Mouse (Mus musculus) limb, embryonic 15.5 days (tissue): ENCODE results near the gene Cplx3. TPM values are rescaled to one million over a fixed set of nuclear protein-coding genes. Genes with fewer than 3 reads are reported as not detected.

Source experiments
- ATAC-seq: fragments of 200-750 bp; cut with Nextera tagmentation; 2 replicates; pipeline ENCODE4 v1.8.0; 2017; ENCODE audit warnings: low read depth, moderate TSS enrichment; ENCODE audit not compliant: insufficient number of reproducible peaks, low FRiP score, low TSS enrichment
- H3K27ac ChIP-seq: fragments of 300-500 bp; sonication (generic); 2 replicates; pipeline ENCODE4 v1.5.1; 2015; ENCODE audit warnings: moderate library complexity, mild to moderate bottlenecking, inconsistent platforms
- H3K27me3 ChIP-seq: fragments of 300-500 bp; sonication (generic); 2 replicates; pipeline ENCODE4 v1.6.1; 2015; ENCODE audit warnings: inconsistent platforms
- H3K36me3 ChIP-seq: fragments of 300-500 bp; sonication (generic); 2 replicates; pipeline ENCODE4 v1.6.1; 2015; ENCODE audit warnings: inconsistent platforms
- H3K4me1 ChIP-seq: fragments of 300-500 bp; sonication (generic); 2 replicates; pipeline ENCODE4 v1.6.1; 2015; ENCODE audit warnings: inconsistent platforms
- H3K4me2 ChIP-seq: fragments of 300-500 bp; sonication (generic); 2 replicates; pipeline ENCODE4 v1.6.1; 2015; ENCODE audit warnings: mild to moderate bottlenecking, inconsistent platforms
- H3K4me3 ChIP-seq: fragments of 300-500 bp; sonication (generic); 2 replicates; pipeline ENCODE4 v1.5.1; 2015; ENCODE audit warnings: mild to moderate bottlenecking, inconsistent platforms
- H3K9ac ChIP-seq: fragments of 300-500 bp; sonication (generic); 2 replicates; pipeline ENCODE4 v1.6.1; 2015; ENCODE audit warnings: inconsistent platforms
- H3K9me3 ChIP-seq: fragments of 300-500 bp; sonication (generic); 2 replicates; pipeline ENCODE4 v1.6.1; 2016; ENCODE audit warnings: inconsistent platforms
- WGBS: fragments of 180-500 bp; shearing (Covaris S2); methylation state at CpG from one replicate; pipeline ENCODE4 v1.1.7; 2015; 5-methylcytosine and 5-hydroxymethylcytosine counted together
- polyA plus RNA-seq: library from polyadenylated mRNA; unstranded; fragments of >200 nt; fragmentation: Nextera tagmentation; extraction: Ambion mirVana; gene quantifications from 2 replicates; pipeline ENCODE4 v1.2.1, GENCODE M21; 2015

Gene Cplx3
- polyA plus RNA-seq, 1 experiment from 2014 or later = not detected

DNA sequence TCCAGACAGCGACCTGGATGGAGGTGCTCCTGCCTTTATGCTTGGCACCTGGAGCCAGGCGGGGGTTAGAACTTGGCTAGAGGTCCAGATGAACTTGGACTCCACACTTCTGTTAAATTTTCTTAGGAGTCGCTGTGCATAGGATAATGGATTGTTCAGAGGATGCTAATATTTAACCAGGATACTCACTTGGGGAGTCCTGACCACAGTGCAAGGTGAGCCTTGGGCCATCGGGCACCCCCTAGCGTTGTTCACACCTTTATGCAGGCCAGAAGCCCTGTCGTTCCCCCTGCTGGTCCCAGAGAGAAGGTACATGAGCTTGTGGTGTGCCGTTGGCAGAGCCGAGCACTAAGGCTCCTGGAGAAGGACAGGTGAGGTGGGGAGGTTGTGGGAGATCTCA lies 39.2 kb downstream of the Cplx3 start:
- Histone ChIP-seq H3K27ac (peak overlapping the region; percentile 83), H3K36me3 (peaks cover 34% of the 10 kb centered on the region), H3K4me2 (no peak overlapping the region), H3K27me3 (no peaks in the 10 kb centered on the region), H3K4me3 (no peak overlapping the region), H3K9me3 (no peaks in the 10 kb centered on the region), H3K9ac (no peak overlapping the region), H3K4me1 (peaks cover 39% of the 10 kb centered on the region)
- no peak for ATAC-seq
- WGBS = 46% methylated on average over 8 of the region's 8 CpGs

DNA sequence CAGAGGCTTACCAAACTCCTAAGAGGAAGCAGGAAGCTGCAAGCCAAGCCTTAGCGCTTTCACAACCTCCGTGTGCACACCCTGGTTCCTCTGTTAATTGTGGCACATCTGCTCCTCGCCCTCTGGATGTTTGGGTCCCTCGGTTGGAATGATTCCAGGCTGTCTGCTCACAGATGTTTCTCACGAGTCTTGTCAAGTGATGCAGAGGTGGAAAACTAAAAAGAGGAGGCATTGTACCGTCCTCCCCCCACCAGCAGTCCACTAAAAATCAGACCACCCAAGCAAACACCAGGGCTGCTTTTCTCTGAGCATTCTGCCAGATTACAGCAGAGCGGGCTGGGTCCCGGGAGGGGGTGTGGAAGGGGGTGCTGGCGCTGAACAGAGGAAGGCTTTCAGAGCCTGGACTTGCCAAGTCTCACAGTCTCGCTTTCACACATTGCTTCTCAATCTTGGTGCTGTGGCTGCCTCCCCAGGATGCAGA lies 40.3 kb downstream of the Cplx3 start:
- H3K27me3 ChIP-seq = no peaks in the 10 kb centered on the region
- peak overlapping the region; percentile 83 for H3K27ac ChIP-seq
- WGBS = 19% methylated on average over 10 of the region's 10 CpGs
- peaks cover 26% of the 10 kb centered on the region for H3K36me3 ChIP-seq
- no peak overlapping the region for H3K4me3 ChIP-seq
- H3K9me3 ChIP-seq = no peaks in the 10 kb centered on the region
- H3K4me1 ChIP-seq = peaks cover 47% of the 10 kb centered on the region
- no peak overlapping the region for H3K9ac ChIP-seq
- ATAC-seq = peak; percentile 67
- H3K4me2 ChIP-seq = 0 out of 2 replicates have a peak overlapping the region, but pooled peaks have one; percentile 24

- 83% methylated on average over 6 of the region's 6 CpGs for WGBS
- no peak overlapping the region for H3K9ac ChIP-seq
- no peaks in the 10 kb centered on the region for H3K27me3 ChIP-seq
- H3K4me1 ChIP-seq = peaks cover 52% of the 10 kb centered on the region
- H3K27ac ChIP-seq = no peak overlapping the region
- H3K4me2 ChIP-seq = no peak overlapping the region
- H3K4me3 ChIP-seq = no peak overlapping the region
- ATAC-seq = no peak
- H3K36me3 ChIP-seq = peaks cover 17% of the 10 kb centered on the region
- H3K9me3 ChIP-seq = no peaks in the 10 kb centered on the region
These were observed 41.5 kb downstream of the Cplx3 start for GRCm38 (mm10) chr9:57564609-57565008.

- H3K4me2 ChIP-seq = 0 out of 2 replicates have a peak overlapping the region, but pooled peaks have one; percentile 2
- H3K9me3 ChIP-seq = no peaks in the 10 kb centered on the region
- no peak overlapping the region for H3K9ac ChIP-seq
- H3K27ac ChIP-seq = peak overlapping the region; percentile 70
- H3K4me1 ChIP-seq = peaks cover 49% of the 10 kb centered on the region
- no peaks in the 10 kb centered on the region for H3K27me3 ChIP-seq
- peaks cover under 1% of the 10 kb centered on the region; the same call in 1 of the 2 replicates for H3K36me3 ChIP-seq
- WGBS = 62% methylated on average over 4 of the region's 4 CpGs
- no peak for ATAC-seq
- no peak overlapping the region for H3K4me3 ChIP-seq
These were observed 43.1 kb downstream of the Cplx3 start for GRCm38 (mm10) chr9:57562896-57563372.

GRCm38 (mm10) chr9:57561711-57562099 lies 44.4 kb downstream of the Cplx3 start:
- ATAC-seq = no peak
- Histone ChIP-seq H3K4me3 (peak overlapping the region; percentile 71), H3K27me3 (no peaks in the 10 kb centered on the region), H3K4me2 (peak overlapping the region; percentile 86), H3K4me1 (peaks cover 41% of the 10 kb centered on the region), H3K27ac (peak overlapping the region; percentile 67), H3K9ac (no peak overlapping the region), H3K9me3 (no peaks in the 10 kb centered on the region), H3K36me3 (no peaks in the 10 kb centered on the region)
- 68% methylated on average over 13 of the region's 13 CpGs for WGBS

DNA sequence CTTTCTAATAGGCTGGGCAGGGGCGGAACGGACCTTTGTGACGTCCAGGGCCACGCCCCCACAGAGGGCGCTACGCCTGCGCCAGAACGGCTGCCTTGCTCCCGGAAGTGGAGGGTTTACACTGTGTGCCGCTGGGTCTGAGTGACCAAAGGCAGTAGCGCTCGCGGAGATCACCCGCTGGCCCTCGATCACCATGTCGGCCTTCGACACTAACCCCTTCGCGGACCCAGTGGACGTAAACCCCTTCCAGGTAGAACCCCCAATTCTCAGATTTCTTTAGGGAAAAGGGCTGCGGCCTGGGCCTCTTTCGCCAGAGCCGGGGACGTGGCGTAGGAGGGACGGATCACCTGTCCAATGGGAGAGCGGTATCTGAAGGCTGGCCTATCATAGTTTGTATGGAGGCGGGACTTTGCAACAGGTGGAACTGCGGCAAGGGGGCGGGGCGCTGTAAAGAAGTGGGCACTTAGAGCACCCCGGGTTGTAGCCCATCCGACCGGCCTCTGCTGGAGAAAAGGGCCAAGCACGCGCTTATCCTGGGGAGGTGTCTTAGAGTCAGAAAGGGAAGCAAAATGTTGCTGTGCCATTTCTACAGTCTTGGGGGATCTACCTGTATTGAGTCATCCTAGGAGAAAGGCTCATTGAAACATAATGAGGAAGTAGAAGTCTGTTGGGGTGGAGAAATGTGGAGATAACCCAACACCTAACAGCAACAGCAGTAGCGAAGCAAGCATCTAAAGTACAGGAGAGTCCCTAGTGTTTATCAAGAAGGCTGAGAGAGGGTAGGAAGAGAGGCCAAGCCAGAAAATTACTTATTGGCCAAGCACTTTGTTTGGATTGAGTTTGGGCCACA lies 45.0 kb downstream of the Cplx3 start, which contains the start of gene Scamp2:
TSS of gene Scamp2 (plus strand) at position 83 of the 850 bp plus-strand sequence.
- peak within 1 kb of the TSS; percentile 86 for H3K4me2 ChIP-seq
- H3K4me1 ChIP-seq = peaks cover 35% of the 10 kb centered on the region
- peak; percentile 97 for ATAC-seq
- WGBS = under 1% methylated on average over 37 of the region's 37 CpGs
- H3K4me3 ChIP-seq = peak within 1 kb of the TSS; percentile 71
- peak within 1 kb of the TSS; percentile 74 for H3K27ac ChIP-seq
- H3K9ac ChIP-seq = peak within 1 kb of the TSS; percentile 70
- no peaks in the 10 kb centered on the region for H3K9me3 ChIP-seq
- no peaks in the 10 kb centered on the region for H3K27me3 ChIP-seq
- H3K36me3 ChIP-seq = no peaks in the 10 kb centered on the region

DNA sequence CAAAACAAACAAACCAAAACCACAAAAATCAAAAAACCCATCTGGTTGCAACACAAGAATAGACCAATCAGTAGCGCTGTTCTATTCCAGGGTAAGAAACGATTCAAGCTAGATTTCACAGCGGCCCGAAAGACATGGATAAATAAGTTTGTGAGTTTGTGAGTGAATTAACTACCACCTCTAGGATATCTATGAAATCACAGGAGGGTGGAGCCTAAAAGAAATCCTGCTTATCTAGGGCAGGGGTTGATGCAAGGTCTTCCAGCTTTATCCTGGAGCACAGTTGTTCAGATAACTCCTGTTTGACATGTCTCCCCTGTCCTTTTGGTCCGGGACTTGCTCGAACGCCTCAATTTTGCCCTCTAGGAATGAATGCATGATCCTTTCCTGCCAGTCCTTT lies 45.8 kb downstream of the Cplx3 start:
- Histone ChIP-seq H3K27ac (no peak overlapping the region; the same call in 1 of the 2 replicates), H3K27me3 (no peaks in the 10 kb centered on the region), H3K36me3 (no peaks in the 10 kb centered on the region), H3K9ac (peak overlapping the region; percentile 70; the same call in 1 of the 2 replicates), H3K4me2 (peak overlapping the region; percentile 86), H3K4me3 (peak overlapping the region; percentile 71), H3K4me1 (peaks cover 27% of the 10 kb centered on the region), H3K9me3 (no peaks in the 10 kb centered on the region)
- ATAC-seq = no peak
- 25% methylated on average over 7 of the region's 7 CpGs for WGBS

DNA sequence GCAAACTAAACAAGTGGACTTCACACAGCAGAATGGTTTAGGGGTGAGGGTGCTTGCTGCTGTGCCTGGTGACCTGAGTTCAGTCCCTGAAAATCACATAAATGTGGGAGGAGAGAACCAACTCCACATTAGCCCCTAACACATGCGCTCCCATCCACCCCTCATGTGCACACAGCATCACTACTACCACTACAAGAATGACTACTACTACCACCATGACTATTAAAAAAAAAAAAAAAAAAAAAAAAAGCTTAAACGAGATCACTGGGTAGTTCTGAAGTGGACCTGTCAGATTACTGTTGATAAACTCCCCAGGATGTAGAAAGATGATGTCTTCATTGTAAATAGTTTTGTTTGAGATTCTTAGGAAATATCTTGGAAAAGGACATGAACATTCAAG lies 46.5 kb downstream of the Cplx3 start:
- no peak overlapping the region for H3K27ac ChIP-seq

DNA sequence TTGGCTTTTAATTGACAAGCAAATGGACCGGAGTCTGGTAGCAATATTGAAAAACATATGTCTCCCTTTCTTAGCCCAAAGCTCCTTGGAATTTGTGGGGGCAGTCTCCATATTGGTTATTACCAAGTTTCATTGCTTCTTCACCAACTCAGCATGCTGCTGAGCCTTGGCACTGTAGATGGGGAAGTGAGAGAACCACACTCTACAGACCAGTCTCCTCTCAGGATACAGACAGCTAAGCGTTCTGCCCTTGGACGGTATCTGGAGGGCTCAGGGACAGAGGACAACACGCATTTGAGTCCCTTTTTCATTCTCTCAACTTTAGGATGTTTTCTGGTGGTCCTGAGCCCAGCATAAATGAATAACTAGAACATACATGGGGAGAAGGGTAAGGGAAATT lies 47.5 kb downstream of the Cplx3 start:
- Histone ChIP-seq H3K9me3 (no peaks in the 10 kb centered on the region), H3K27ac (no peak overlapping the region)
- WGBS = 89% methylated on average over 4 of the region's 4 CpGs

More for the DNA sequence above, 46.5 kb downstream of the Cplx3 start:
- Histone ChIP-seq H3K9ac (no peak overlapping the region), H3K9me3 (no peaks in the 10 kb centered on the region), H3K36me3 (no peaks in the 10 kb centered on the region), H3K4me3 (no peak overlapping the region), H3K4me1 (peaks cover 25% of the 10 kb centered on the region), H3K4me2 (no peak overlapping the region), H3K27me3 (no peaks in the 10 kb centered on the region)
- ATAC-seq = no peak
- 56% methylated on average over 2 of the region's 2 CpGs for WGBS

DNA sequence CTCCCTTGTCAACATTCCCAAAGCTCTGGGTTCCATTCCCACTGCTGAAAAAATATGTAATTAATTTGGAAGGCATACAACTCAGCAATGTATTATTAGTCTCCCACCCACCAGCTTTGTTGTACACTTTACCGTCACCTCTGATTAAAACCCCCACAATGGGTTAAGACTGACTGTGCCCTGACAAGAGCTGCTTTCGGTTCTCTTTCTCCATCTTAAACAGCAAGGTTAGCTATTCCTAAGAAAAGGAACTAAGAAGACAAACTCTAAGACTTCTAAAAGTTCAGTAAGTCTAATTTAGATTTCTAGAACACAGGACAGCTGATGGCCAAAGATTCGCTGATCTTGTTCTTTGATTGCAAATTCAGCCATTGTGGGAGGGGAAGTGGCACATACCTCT lies 48.9 kb downstream of the Cplx3 start:
- ATAC-seq = no peak
- H3K4me2 ChIP-seq = no peak overlapping the region
- WGBS = 70% methylated on average over 3 of the region's 3 CpGs

More for the DNA sequence above, 47.5 kb downstream of the Cplx3 start:
- Histone ChIP-seq H3K4me1 (peaks cover 25% of the 10 kb centered on the region), H3K4me3 (no peak overlapping the region), H3K9ac (no peak overlapping the region), H3K27me3 (no peaks in the 10 kb centered on the region), H3K4me2 (no peak overlapping the region), H3K36me3 (no peaks in the 10 kb centered on the region)
- no peak for ATAC-seq

DNA sequence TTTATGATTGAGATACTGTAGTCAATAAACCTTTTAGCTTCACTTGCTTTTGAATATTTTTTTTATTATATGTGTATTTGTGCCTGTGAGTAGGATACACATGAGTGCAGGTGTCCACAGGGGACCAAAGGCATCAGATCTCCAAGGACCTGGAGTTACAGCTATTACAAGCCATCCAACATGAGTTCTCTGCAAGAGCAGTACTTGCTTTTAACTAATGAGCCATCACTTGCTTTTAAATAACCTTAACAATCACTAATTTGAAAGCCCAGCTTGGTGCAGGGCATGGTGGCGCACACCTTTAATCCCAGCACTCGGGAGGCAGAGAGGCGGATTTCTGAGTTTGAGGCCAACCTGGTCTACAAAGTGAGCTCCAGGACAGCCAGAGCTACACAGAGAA lies 51.3 kb downstream of the Cplx3 start:
- no peaks in the 10 kb centered on the region for H3K27me3 ChIP-seq
- H3K9me3 ChIP-seq = no peaks in the 10 kb centered on the region
- no peak overlapping the region for H3K27ac ChIP-seq
- H3K4me2 ChIP-seq = no peak overlapping the region
- no peak overlapping the region for H3K4me3 ChIP-seq
- H3K4me1 ChIP-seq = peaks cover 7% of the 10 kb centered on the region
- WGBS = 43% methylated on average over 3 of the region's 3 CpGs
- peaks cover 7% of the 10 kb centered on the region for H3K36me3 ChIP-seq
- ATAC-seq = no peak
- no peak overlapping the region for H3K9ac ChIP-seq

More for the DNA sequence above, 48.9 kb downstream of the Cplx3 start:
- Histone ChIP-seq H3K9me3 (no peaks in the 10 kb centered on the region), H3K4me1 (peaks cover 17% of the 10 kb centered on the region), H3K36me3 (no peaks in the 10 kb centered on the region), H3K27me3 (no peaks in the 10 kb centered on the region), H3K9ac (no peak overlapping the region), H3K27ac (no peak overlapping the region), H3K4me3 (no peak overlapping the region)

DNA sequence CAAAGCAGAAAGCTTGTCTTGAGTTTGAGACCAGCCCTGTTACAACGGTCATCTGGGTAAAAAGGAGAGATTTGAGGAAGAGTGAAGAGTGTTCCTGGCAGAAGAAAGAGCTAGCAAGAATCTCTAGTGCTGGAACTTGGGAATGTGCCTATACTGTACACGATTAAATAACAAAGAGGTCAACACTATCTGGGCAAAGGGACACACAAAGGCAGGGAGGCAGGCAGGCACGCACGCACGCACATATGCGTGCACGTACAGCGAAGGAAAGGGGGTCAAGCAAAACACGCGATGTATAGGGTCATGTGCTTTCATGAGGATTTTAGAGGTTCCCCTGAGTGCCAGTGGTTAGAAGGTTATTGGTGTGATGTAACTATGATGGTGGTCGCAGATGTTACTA lies 53.0 kb downstream of the Cplx3 start:
- H3K4me3 ChIP-seq = no peak overlapping the region

More for the DNA sequence above, 53.0 kb downstream of the Cplx3 start:
- H3K27me3 ChIP-seq = no peaks in the 10 kb centered on the region
- no peaks in the 10 kb centered on the region for H3K9me3 ChIP-seq
- H3K36me3 ChIP-seq = peaks cover 22% of the 10 kb centered on the region
- ATAC-seq = no peak
- 80% methylated on average over 11 of the region's 11 CpGs for WGBS
- H3K27ac ChIP-seq = no peak overlapping the region
- no peak overlapping the region for H3K4me2 ChIP-seq
- H3K9ac ChIP-seq = no peak overlapping the region
- peaks cover 7% of the 10 kb centered on the region for H3K4me1 ChIP-seq
